Mouse (Mus musculus): Measurements from ENCODE around the gene Ccdc12. TPM values are rescaled to one million over a fixed set of nuclear protein-coding genes. Genes with fewer than 3 reads are reported as not detected.
A peak's percentile ranks its signal among the peaks of the same experiment; 100 is the strongest.

Ccdc12 gene
- polyA plus RNA-seq, 1 experiment from 2014 or later: 134 TPM

DNA sequence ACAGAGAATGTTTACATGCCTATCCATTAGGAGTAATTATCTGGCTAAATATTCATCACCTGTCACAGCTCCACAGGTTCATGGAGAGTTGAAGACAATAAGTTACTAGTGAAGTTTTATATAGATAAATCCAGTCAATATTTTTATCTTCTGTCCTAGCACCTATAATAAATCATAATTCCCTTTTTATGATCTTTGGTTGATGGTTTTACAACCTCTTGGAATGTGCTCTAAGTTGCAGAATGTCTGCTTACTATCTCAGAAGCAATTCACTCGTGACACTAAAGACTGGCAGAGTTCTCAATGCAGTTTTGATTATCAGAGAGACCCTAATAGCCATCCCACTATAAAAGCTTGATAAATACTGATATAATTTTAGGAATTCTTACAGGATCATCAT lies 57.1 kb downstream of the Ccdc12 start:
- H3K4me3 ChIP-seq (ENCODE audit: low read depth, low read length): no peak overlapping the region
- WGBS: 67% methylated on average over 1 of the region's 1 CpGs
- H3K4me2 ChIP-seq (ENCODE audit: low read depth): no peak overlapping the region
- H3K4me1 ChIP-seq (ENCODE audit: control insufficient read depth, insufficient read depth, low read length): no peaks in the 10 kb centered on the region
- DNase-seq (ENCODE audit: low spot score) (no peak), ATAC-seq (ENCODE audit: insufficient read depth, low FRiP score, low TSS enrichment) (no peak)
- H3K27ac ChIP-seq (ENCODE audit: low read depth, low read length): no peak overlapping the region
- no peaks in the 10 kb centered on the region for H3K27me3 ChIP-seq (ENCODE audit: control insufficient read depth, insufficient read depth, low read length)
- no peaks in the 10 kb centered on the region for H3K36me3 ChIP-seq (ENCODE audit: control insufficient read depth, insufficient read depth, low read length)
- no peak overlapping the region for H3K9ac ChIP-seq (ENCODE audit: low read length)
- no peaks in the 10 kb centered on the region for H3K9me3 ChIP-seq (ENCODE audit: control insufficient read depth, low read length)

- Histone ChIP-seq H3K4me2 (ENCODE audit: low read depth) (no peak overlapping the region), H3K36me3 (ENCODE audit: control insufficient read depth, insufficient read depth, low read length) (no peaks in the 10 kb centered on the region), H3K27me3 (ENCODE audit: control insufficient read depth, insufficient read depth, low read length) (no peaks in the 10 kb centered on the region), H3K4me1 (ENCODE audit: control insufficient read depth, insufficient read depth, low read length) (0 out of 2 replicates have a peak, but pooled peaks cover 2% of the 10 kb centered on the region), H3K9me3 (ENCODE audit: control insufficient read depth, low read length) (no peaks in the 10 kb centered on the region), H3K27ac (ENCODE audit: low read depth, low read length) (no peak overlapping the region), H3K4me3 (ENCODE audit: low read depth, low read length) (no peak overlapping the region), H3K9ac (ENCODE audit: low read length) (no peak overlapping the region)
- DNase-seq (ENCODE audit: low spot score) (no peak), ATAC-seq (ENCODE audit: insufficient read depth, low FRiP score, low TSS enrichment) (no peak)
- WGBS: 50% methylated on average over 1 of the region's 1 CpGs
Measured at GRCm38 (mm10) chr9:110715426-110715825, 59.1 kb downstream of the Ccdc12 start.

GRCm38 (mm10) chr9:110716775-110717174 lies 60.5 kb downstream of the Ccdc12 start:
- Histone ChIP-seq H3K36me3 (ENCODE audit: control insufficient read depth, insufficient read depth, low read length) (no peaks in the 10 kb centered on the region), H3K27ac (ENCODE audit: low read depth, low read length) (no peak overlapping the region), H3K4me1 (ENCODE audit: control insufficient read depth, insufficient read depth, low read length) (0 out of 2 replicates have a peak, but pooled peaks cover 2% of the 10 kb centered on the region), H3K9ac (ENCODE audit: low read length) (no peak overlapping the region), H3K27me3 (ENCODE audit: control insufficient read depth, insufficient read depth, low read length) (no peaks in the 10 kb centered on the region), H3K4me3 (ENCODE audit: low read depth, low read length) (no peak overlapping the region), H3K9me3 (ENCODE audit: control insufficient read depth, low read length) (no peaks in the 10 kb centered on the region), H3K4me2 (ENCODE audit: low read depth) (no peak overlapping the region)
- peak; percentile 68 for DNase-seq (ENCODE audit: low spot score)
- 28% methylated on average over 4 of the region's 4 CpGs for WGBS
- peak; percentile 61; the same call in 1 of the 2 replicates for ATAC-seq (ENCODE audit: insufficient read depth, low FRiP score, low TSS enrichment)

- Histone ChIP-seq H3K4me1 (ENCODE audit: control insufficient read depth, insufficient read depth, low read length) (0 out of 2 replicates have a peak, but pooled peaks cover 2% of the 10 kb centered on the region), H3K9me3 (ENCODE audit: control insufficient read depth, low read length) (no peaks in the 10 kb centered on the region), H3K36me3 (ENCODE audit: control insufficient read depth, insufficient read depth, low read length) (no peaks in the 10 kb centered on the region), H3K4me2 (ENCODE audit: low read depth) (no peak overlapping the region), H3K27ac (ENCODE audit: low read depth, low read length) (no peak overlapping the region), H3K27me3 (ENCODE audit: control insufficient read depth, insufficient read depth, low read length) (no peaks in the 10 kb centered on the region), H3K9ac (ENCODE audit: low read length) (no peak overlapping the region), H3K4me3 (ENCODE audit: low read depth, low read length) (no peak overlapping the region)
- WGBS: 93% methylated on average over 6 of the region's 6 CpGs
- DNase-seq (ENCODE audit: low spot score) (no peak), ATAC-seq (ENCODE audit: insufficient read depth, low FRiP score, low TSS enrichment) (no peak)
Measured at GRCm38 (mm10) chr9:110718071-110718470, 61.8 kb downstream of the Ccdc12 start.

DNA sequence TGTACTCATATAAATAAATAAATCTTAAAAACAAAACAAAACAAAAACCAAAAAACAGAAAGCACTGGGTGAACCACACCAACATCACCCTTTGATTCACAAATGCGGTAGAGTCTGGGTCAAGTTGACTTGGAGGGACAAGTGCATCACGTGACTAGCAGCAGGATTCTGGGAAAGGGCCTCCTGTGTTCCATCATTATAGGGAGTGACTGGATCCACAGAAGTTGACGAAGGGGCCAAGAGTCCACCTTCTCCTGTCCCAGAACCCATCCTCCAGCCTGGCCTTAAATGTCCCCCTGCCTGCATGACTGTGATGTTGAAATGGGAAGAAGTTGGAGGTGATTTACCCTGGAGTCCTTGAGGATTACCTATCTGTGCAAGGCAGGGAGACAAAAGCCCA lies 62.5 kb downstream of the Ccdc12 start:
- Histone ChIP-seq H3K9me3 (ENCODE audit: control insufficient read depth, low read length) (no peaks in the 10 kb centered on the region), H3K4me2 (ENCODE audit: low read depth) (no peak overlapping the region), H3K36me3 (ENCODE audit: control insufficient read depth, insufficient read depth, low read length) (no peaks in the 10 kb centered on the region), H3K9ac (ENCODE audit: low read length) (no peak overlapping the region), H3K27me3 (ENCODE audit: control insufficient read depth, insufficient read depth, low read length) (no peaks in the 10 kb centered on the region), H3K27ac (ENCODE audit: low read depth, low read length) (no peak overlapping the region), H3K4me1 (ENCODE audit: control insufficient read depth, insufficient read depth, low read length) (0 out of 2 replicates have a peak, but pooled peaks cover 2% of the 10 kb centered on the region), H3K4me3 (ENCODE audit: low read depth, low read length) (no peak overlapping the region)
- WGBS: 81% methylated on average over 3 of the region's 3 CpGs
- DNase-seq (ENCODE audit: low spot score) (no peak), ATAC-seq (ENCODE audit: insufficient read depth, low FRiP score, low TSS enrichment) (no peak)

- Histone ChIP-seq H3K9me3 (ENCODE audit: control insufficient read depth, low read length) (no peaks in the 10 kb centered on the region), H3K9ac (ENCODE audit: low read length) (no peak overlapping the region), H3K4me3 (ENCODE audit: low read depth, low read length) (no peak overlapping the region), H3K36me3 (ENCODE audit: control insufficient read depth, insufficient read depth, low read length) (peaks cover 2% of the 10 kb centered on the region; the same call in 1 of the 2 replicates), H3K4me2 (ENCODE audit: low read depth) (no peak overlapping the region), H3K27me3 (ENCODE audit: control insufficient read depth, insufficient read depth, low read length) (no peaks in the 10 kb centered on the region), H3K4me1 (ENCODE audit: control insufficient read depth, insufficient read depth, low read length) (0 out of 2 replicates have a peak, but pooled peaks cover 2% of the 10 kb centered on the region), H3K27ac (ENCODE audit: low read depth, low read length) (no peak overlapping the region)
- no peak for ATAC-seq (ENCODE audit: insufficient read depth, low FRiP score, low TSS enrichment)
- no peak for DNase-seq (ENCODE audit: low spot score)
- 71% methylated on average over 5 of the region's 5 CpGs for WGBS
Measured at GRCm38 (mm10) chr9:110719977-110720376, 63.7 kb downstream of the Ccdc12 start.

DNA sequence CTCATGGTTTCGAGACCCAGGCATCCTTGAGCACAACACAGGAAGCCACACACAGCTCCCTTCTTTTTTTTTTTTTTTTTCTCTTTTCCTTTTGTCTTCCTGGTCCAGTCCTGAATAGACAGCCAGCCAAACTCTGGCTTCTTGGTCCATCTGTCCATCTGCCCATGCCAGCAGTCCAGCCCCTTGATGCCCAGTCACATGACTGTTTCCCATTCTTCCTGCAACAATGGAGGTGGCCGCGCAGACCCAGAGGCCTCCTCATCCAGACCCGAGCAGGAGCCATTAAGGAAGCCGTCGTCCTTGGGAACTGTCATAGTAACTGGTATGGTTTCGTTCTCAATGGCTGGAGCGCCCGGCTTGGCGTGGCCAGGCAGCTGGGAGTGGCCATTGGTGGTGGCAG lies 65.8 kb downstream of the Ccdc12 start:
- H3K9ac ChIP-seq (ENCODE audit: low read length): no peak overlapping the region

GRCm38 (mm10) chr9:110725721-110726135 lies 69.4 kb downstream of the Ccdc12 start:
- WGBS: 17% methylated on average over 9 of the region's 9 CpGs
- no peak for ATAC-seq (ENCODE audit: insufficient read depth, low FRiP score, low TSS enrichment)
- H3K9me3 ChIP-seq (ENCODE audit: control insufficient read depth, low read length): no peaks in the 10 kb centered on the region

More for the DNA sequence above, 65.8 kb downstream of the Ccdc12 start:
- H3K36me3 ChIP-seq (ENCODE audit: control insufficient read depth, insufficient read depth, low read length): peaks cover 2% of the 10 kb centered on the region; the same call in 1 of the 2 replicates
- H3K4me3 ChIP-seq (ENCODE audit: low read depth, low read length): no peak overlapping the region
- no peak overlapping the region for H3K27ac ChIP-seq (ENCODE audit: low read depth, low read length)
- ATAC-seq (ENCODE audit: insufficient read depth, low FRiP score, low TSS enrichment) (no peak), DNase-seq (ENCODE audit: low spot score) (no peak)
- WGBS: 82% methylated on average over 10 of the region's 10 CpGs
- H3K27me3 ChIP-seq (ENCODE audit: control insufficient read depth, insufficient read depth, low read length): peaks cover 3% of the 10 kb centered on the region
- H3K4me2 ChIP-seq (ENCODE audit: low read depth): no peak overlapping the region
- no peaks in the 10 kb centered on the region for H3K9me3 ChIP-seq (ENCODE audit: control insufficient read depth, low read length)
- H3K4me1 ChIP-seq (ENCODE audit: control insufficient read depth, insufficient read depth, low read length): peaks cover 8% of the 10 kb centered on the region; the same call in 1 of the 2 replicates

DNA sequence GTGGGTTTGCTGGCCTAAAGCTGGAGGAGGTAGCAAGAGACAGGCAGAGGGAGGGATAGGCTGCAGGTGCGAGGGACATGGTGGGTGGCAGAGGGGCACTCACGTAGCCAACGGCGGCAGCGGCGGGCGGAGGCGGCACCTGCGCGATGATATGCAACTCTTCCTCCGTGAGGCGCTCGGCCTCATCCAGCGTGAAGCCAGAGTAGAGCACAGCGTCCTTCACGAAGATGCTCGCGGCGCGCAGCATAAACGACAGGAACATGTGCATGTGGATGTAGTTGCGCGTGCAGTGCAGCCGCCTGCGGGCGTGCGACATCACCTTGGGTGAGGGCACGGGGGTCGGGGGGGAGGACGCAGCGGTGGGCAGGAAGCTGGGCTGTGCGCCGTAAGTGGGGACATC lies 70.6 kb downstream of the Ccdc12 start:
- Histone ChIP-seq H3K4me3 (ENCODE audit: low read depth, low read length) (no peak overlapping the region), H3K27ac (ENCODE audit: low read depth, low read length) (no peak overlapping the region)
- WGBS: 22% methylated on average over 26 of the region's 33 CpGs

More at GRCm38 (mm10) chr9:110725721-110726135, 69.4 kb downstream of the Ccdc12 start:
- Histone ChIP-seq H3K4me2 (ENCODE audit: low read depth) (no peak overlapping the region), H3K27me3 (ENCODE audit: control insufficient read depth, insufficient read depth, low read length) (peaks cover 12% of the 10 kb centered on the region), H3K9ac (ENCODE audit: low read length) (no peak overlapping the region), H3K4me3 (ENCODE audit: low read depth, low read length) (no peak overlapping the region), H3K36me3 (ENCODE audit: control insufficient read depth, insufficient read depth, low read length) (peaks cover 4% of the 10 kb centered on the region; the same call in 1 of the 2 replicates), H3K4me1 (ENCODE audit: control insufficient read depth, insufficient read depth, low read length) (peaks cover 6% of the 10 kb centered on the region; the same call in 1 of the 2 replicates), H3K27ac (ENCODE audit: low read depth, low read length) (no peak overlapping the region)
- peak; percentile 48 for DNase-seq (ENCODE audit: low spot score)

More for the DNA sequence above, 70.6 kb downstream of the Ccdc12 start:
- peaks cover 12% of the 10 kb centered on the region for H3K27me3 ChIP-seq (ENCODE audit: control insufficient read depth, insufficient read depth, low read length)
- peaks cover 4% of the 10 kb centered on the region; the same call in 1 of the 2 replicates for H3K36me3 ChIP-seq (ENCODE audit: control insufficient read depth, insufficient read depth, low read length)
- ATAC-seq (ENCODE audit: insufficient read depth, low FRiP score, low TSS enrichment): no peak
- 0 out of 2 replicates have a peak overlapping the region, but pooled peaks have one; percentile 24 for H3K4me2 ChIP-seq (ENCODE audit: low read depth)
- DNase-seq (ENCODE audit: low spot score): no peak
- H3K9ac ChIP-seq (ENCODE audit: low read length): no peak overlapping the region
- no peaks in the 10 kb centered on the region for H3K9me3 ChIP-seq (ENCODE audit: control insufficient read depth, low read length)
- peaks cover 7% of the 10 kb centered on the region for H3K4me1 ChIP-seq (ENCODE audit: control insufficient read depth, insufficient read depth, low read length)

Data from neural tube, embryonic 11.5 days (tissue).